ENCODE assay signal across 20 mouse cellular contexts in genomic region chr4:82321008-82321407, GRCm38 (mm10).
DNase-seq lines count a peak whose midpoint lies in the region; ATAC-seq and TF ChIP-seq lines count a peak whose summit lies in the region.
"Had no signal": no experiment of that assay in that cellular context is flagged by ENCODE, and none has a peak within 500 bp of the region (broad histone marks: within the 10 kb centered on the region; RNA-seq: fewer than 3 reads in every experiment).

No protein-coding gene starts in this region.

- H3K4me1 ChIP-seq in CH12.LX (ENCODE audit: control insufficient read depth in 1 of 2, insufficient read depth in 2 of 2): peaks cover 6 to 15% of the 10 kb centered on the region in 2 experiments
- no peaks in the 10 kb centered on the region; the same call in 1 of the 2 replicates for H3K4me1 ChIP-seq in liver, embryonic 11.5 days (replicated peaks; ENCODE audit: control insufficient read depth, insufficient read depth, low read length)
- H3K4me1 ChIP-seq: hindbrain, embryonic 12.5 days had no signal

- TF ChIP-seq EP300 in CH12.LX (IDR thresholded peaks at IDR 0.05; ENCODE audit: low read length): no peak

- no peaks in the 10 kb centered on the region for H3K79me2 ChIP-seq in CH12.LX (replicated peaks; ENCODE audit: control insufficient read depth, extremely low read depth, insufficient read depth, poor library complexity, severe bottlenecking)

- H3K4me2 ChIP-seq in CH12.LX (ENCODE audit: insufficient read depth, low read depth, poor library complexity, severe bottlenecking): peak overlapping the region; percentile 94; the same call in 1 of the 2 replicates
- no peak overlapping the region for H3K4me2 ChIP-seq in liver, embryonic 11.5 days
- H3K4me2 ChIP-seq: forebrain, embryonic 13.5 days; heart, embryonic 12.5 days; hindbrain, embryonic 12.5 days had no signal

- no peak for TF ChIP-seq CTCF in gastrocnemius, adult 2 months (IDR thresholded peaks at IDR 0.05)
- TF ChIP-seq CTCF in CH12.LX (conservative IDR thresholded peaks at IDR 0.05 in 1 of 2, IDR thresholded peaks at IDR 0.05 in 1 of 2; ENCODE audit: low read depth in 2 of 2, low read length in 2 of 2): no peak

- 73% methylated on average over 4 of the region's 4 CpGs for WGBS in liver, embryonic 11.5 days

- intact Hi-C loops in gastrocnemius, adult 2 months (cut with DNase I): no loop called here

- dilution Hi-C loops in CH12.LX (cut with MboI; ENCODE audit: extremely low pct_ligation_motif_present, extremely low pct_unique_long_range_greater_than_20kb, low sequenced_read_pairs): no loop called here

- H3K27ac ChIP-seq in gastrocnemius, adult 2 months: peak overlapping the region; percentile 12; the same call in 1 of the 2 replicates
- H3K27ac ChIP-seq in CH12.LX (ENCODE audit: insufficient read depth, low read depth): no peak overlapping the region
- no peak overlapping the region for H3K27ac ChIP-seq in liver, embryonic 11.5 days (ENCODE audit: low read depth, low read length)
- H3K27ac ChIP-seq: embryonic facial prominence, embryonic 10.5 days; forebrain, embryonic 13.5 days; hindbrain, embryonic 12.5 days had no signal

- no peaks in the 10 kb centered on the region for H3K27me3 ChIP-seq in CH12.LX (replicated peaks)
- no peaks in the 10 kb centered on the region for H3K27me3 ChIP-seq in liver, embryonic 11.5 days (replicated peaks; ENCODE audit: control insufficient read depth, insufficient read depth, low read length)
- H3K27me3 ChIP-seq: forebrain, embryonic 13.5 days; heart, embryonic 12.5 days; hindbrain, embryonic 12.5 days had no signal

- H3K9me3 ChIP-seq in CH12.LX (replicated peaks; ENCODE audit: low read length): no peaks in the 10 kb centered on the region
- no peaks in the 10 kb centered on the region for H3K9me3 ChIP-seq in liver, embryonic 11.5 days (ENCODE audit: control insufficient read depth, low read length)
- H3K9me3 ChIP-seq: embryonic facial prominence, embryonic 10.5 days; forebrain, embryonic 13.5 days; heart, embryonic 12.5 days; hindbrain, embryonic 12.5 days had no signal

- ATAC-seq in megakaryocyte progenitor cell, adult 5-6 weeks (replicated peaks; ENCODE audit: poor library complexity): peak; percentile 64
- ATAC-seq in liver, embryonic 11.5 days (replicated peaks; ENCODE audit: low FRiP score): no peak
- ATAC-seq: forebrain, embryonic 13.5 days; forebrain, postnatal 0 days; hindbrain, embryonic 16.5 days; inflammation-experienced regulatory T-cells, adult 6 months; intestine, postnatal 0 days had no signal

- H3K36me3 ChIP-seq in CH12.LX (replicated peaks in 1 of 2; ENCODE audit: control insufficient read depth in 1 of 2, insufficient read depth in 1 of 2, low read length in 1 of 2): no peaks in the 10 kb centered on the region
- H3K36me3 ChIP-seq in liver, embryonic 11.5 days (ENCODE audit: control insufficient read depth, insufficient read depth, low read length): peaks cover 7% of the 10 kb centered on the region; the same call in 1 of the 2 replicates

- TF ChIP-seq RAD21 in CH12.LX (IDR thresholded peaks at IDR 0.05; ENCODE audit: low read depth, low read length): no peak

- in situ Hi-C loops in CH12.LX (cut with MboI; ENCODE audit: low pct_ligation_motif_present, low pct_unique_long_range_greater_than_20kb, low sequenced_read_pairs): no loop called here

- H3K4me3 ChIP-seq in gastrocnemius, adult 2 months: no peak overlapping the region
- H3K4me3 ChIP-seq in CH12.LX (replicated peaks in 1 of 3; ENCODE audit: low read depth in 2 of 3, low read length in 2 of 3, poor library complexity in 1 of 3): peak overlapping the region; percentile 48 to 86 (median 52)
- H3K4me3 ChIP-seq in liver, embryonic 11.5 days (ENCODE audit: low read depth, low read length): no peak overlapping the region
- H3K4me3 ChIP-seq: embryonic facial prominence, embryonic 10.5 days; forebrain, embryonic 13.5 days; heart, embryonic 12.5 days; hindbrain, embryonic 12.5 days had no signal

- peak; percentile 64; the same call in 1 of the 2 replicates for TF ChIP-seq POLR2A in CH12.LX (IDR thresholded peaks at IDR 0.05; ENCODE audit: low read depth, low read length)

- H3K9ac ChIP-seq in CH12.LX (ENCODE audit: insufficient read depth, low read depth): peak overlapping the region; percentile 95
- H3K9ac ChIP-seq in liver, embryonic 11.5 days (ENCODE audit: low read depth, low read length): no peak overlapping the region
- H3K9ac ChIP-seq: forebrain, embryonic 13.5 days; forebrain, postnatal 0 days; heart, embryonic 12.5 days; hindbrain, embryonic 12.5 days had no signal

- DNase-seq in gastrocnemius, adult 2 months: no peak
- DNase-seq in gastrocnemius, postnatal 25 days: no peak
- DNase-seq in CH12.LX (ENCODE audit: extremely low read depth): peak; percentile 71
- DNase-seq in kidney, adult 9 months: no peak
- DNase-seq in frontal cortex, postnatal 36 days (ENCODE audit: low spot score in 2 of 2): no peak
- no peak for DNase-seq in liver, embryonic 11.5 days (ENCODE audit: low spot score)
- DNase-seq: adrenal gland, adult 8-10 months; adrenal gland, postnatal 36 days; cerebellum, adult 8-10 months; cerebellum, postnatal 25 days; forebrain, postnatal 0 days; gastrocnemius, postnatal 10 days had no signal

TF ChIP-seq in CH12.LX, 34 proteins besides CTCF, POLR2A, EP300 and RAD21:
- TF ChIP-seq UBTF (IDR thresholded peaks at IDR 0.05; ENCODE audit: low read depth, low read length) (no peak), ELF1 (IDR thresholded peaks at IDR 0.05; ENCODE audit: low read depth, low read length) (no peak), JUN (IDR thresholded peaks at IDR 0.05; ENCODE audit: insufficient read depth, low read depth, low read length) (no peak), ZKSCAN1 (IDR thresholded peaks at IDR 0.05; ENCODE audit: borderline replicate concordance, low read depth, low read length) (no peak), ETS1 (conservative IDR thresholded peaks at IDR 0.05; ENCODE audit: low read depth, low read length) (peak; percentile 38; the same call in 1 of the 2 replicates), JUND (conservative IDR thresholded peaks at IDR 0.05; ENCODE audit: low read depth, low read length) (no peak), KAT2A (IDR thresholded peaks at IDR 0.05; ENCODE audit: insufficient replicate concordance, low read length) (no peak), HCFC1 (IDR thresholded peaks at IDR 0.05; ENCODE audit: low read depth, low read length) (no peak), ZMIZ1 (IDR thresholded peaks at IDR 0.05; ENCODE audit: low read depth, low read length) (no peak), MEF2A (IDR thresholded peaks at IDR 0.05; ENCODE audit: borderline replicate concordance, low read depth, low read length) (no peak), MAX (IDR thresholded peaks at IDR 0.05; ENCODE audit: low read length) (peak; percentile 96), PAX5 (IDR thresholded peaks at IDR 0.05; ENCODE audit: low read length) (no peak), NELFE (IDR thresholded peaks at IDR 0.05; ENCODE audit: low read depth, low read length) (peak; percentile 10; the same call in 1 of the 2 replicates), TBP (conservative IDR thresholded peaks at IDR 0.05; ENCODE audit: low read depth, low read length) (peak; percentile 85), USF2 (conservative IDR thresholded peaks at IDR 0.05; ENCODE audit: low read depth, low read length) (peak; percentile 95), E2F4 (IDR thresholded peaks at IDR 0.05; ENCODE audit: insufficient replicate concordance, low read depth, low read length) (no peak), MAZ (IDR thresholded peaks at IDR 0.05; ENCODE audit: low read depth, low read length) (no peak), CHD1 (IDR thresholded peaks at IDR 0.05; ENCODE audit: low read depth, low read length) (no peak), MXI1 (IDR thresholded peaks at IDR 0.05; ENCODE audit: low read depth, low read length) (no peak), IRF4 (IDR thresholded peaks at IDR 0.05; ENCODE audit: low read depth, low read length) (peak; percentile 39; the same call in 1 of the 2 replicates), MAFK (IDR thresholded peaks at IDR 0.05; ENCODE audit: insufficient replicate concordance, low read length) (no peak), USF1 (IDR thresholded peaks at IDR 0.05; ENCODE audit: low read depth, low read length) (peak; percentile 94), TCF12 (IDR thresholded peaks at IDR 0.05; ENCODE audit: low read depth, low read length) (0 out of 2 replicates have a peak, but pooled peaks have one; percentile 32), ZNF384 (IDR thresholded peaks at IDR 0.05; ENCODE audit: low read depth, low read length) (peak; percentile 92), SIN3A (IDR thresholded peaks at IDR 0.05; ENCODE audit: low read length) (no peak)
TF ChIP-seq in CH12.LX: peak in this region for 9.

Comparison
In these comparisons a context has a peak if more than half of its experiments do, and no peak if none do; other contexts are left out.
1. H3K4me3 ChIP-seq: peak in CH12.LX (3 of 3); none in gastrocnemius, adult 2 months (single experiment) and liver, embryonic 11.5 days (single experiment).